Mouse (Mus musculus): ENCODE results near the gene Gm45208.
"Not testable (repeated sequence)": the region's sequence is repeated elsewhere in the genome, so short reads cannot be mapped to it uniquely, and the experiment has no call there.

Gene Gm45208

GRCm38 (mm10) chrX:7721514-7722281 is at the start of gene Gm45208:
Gm45208 (plus strand) TSS chrX:7722245.
- DNase-seq (ENCODE audit: low spot score in 2 of 2): peak; percentile 71 to 81

GRCm38 (mm10) chrX:7672739-7673138 is 49.3 kb upstream of the Gm45208 start:
- DNase-seq (ENCODE audit: low spot score in 2 of 2): no peak

- DNase-seq (ENCODE audit: low spot score in 2 of 2): peak; percentile 47 to 68
Observed at GRCm38 (mm10) chrX:7673578-7674281, 48.3 kb upstream of the Gm45208 start.

GRCm38 (mm10) chrX:7674284-7675000 is 47.6 kb upstream of the Gm45208 start:
- no peak for DNase-seq (ENCODE audit: low spot score in 2 of 2)

- no peak for DNase-seq (ENCODE audit: low spot score in 2 of 2)
Observed at GRCm38 (mm10) chrX:7675001-7675380, 47.1 kb upstream of the Gm45208 start.

- DNase-seq (ENCODE audit: low spot score in 2 of 2): no peak
Observed at GRCm38 (mm10) chrX:7678986-7679385, 43.1 kb upstream of the Gm45208 start.

GRCm38 (mm10) chrX:7679405-7680056 is 42.5 kb upstream of the Gm45208 start:
- peak; percentile 85 to 94 for DNase-seq (ENCODE audit: low spot score in 2 of 2)

- no peak for DNase-seq (ENCODE audit: low spot score in 2 of 2)
Observed at GRCm38 (mm10) chrX:7680057-7680412, 42.0 kb upstream of the Gm45208 start.

- no peak for DNase-seq (ENCODE audit: low spot score in 2 of 2)
Observed at GRCm38 (mm10) chrX:7680864-7681263, 41.2 kb upstream of the Gm45208 start, which contains the start of gene Magix. Magix (minus strand) TSS chrX:7681251.

GRCm38 (mm10) chrX:7688321-7688720 is 33.7 kb upstream of the Gm45208 start:
- no peak for DNase-seq (ENCODE audit: low spot score in 2 of 2)

- DNase-seq (ENCODE audit: low spot score in 2 of 2): no peak
Observed at GRCm38 (mm10) chrX:7690486-7690885, 31.6 kb upstream of the Gm45208 start.

- DNase-seq (ENCODE audit: low spot score in 2 of 2): peak in 1 of 2 experiments; percentile 18
Observed at GRCm38 (mm10) chrX:7692862-7693261, 29.2 kb upstream of the Gm45208 start.

GRCm38 (mm10) chrX:7696520-7696919 is 25.5 kb upstream of the Gm45208 start:
- DNase-seq (ENCODE audit: low spot score in 2 of 2): no peak

- peak; percentile 78 to 82 for DNase-seq (ENCODE audit: low spot score in 2 of 2)
Observed at GRCm38 (mm10) chrX:7696954-7697381, 25.1 kb upstream of the Gm45208 start, which contains the start of gene Gpkow. Gpkow (plus strand) TSS chrX:7697131.

GRCm38 (mm10) chrX:7713764-7714134 is 8.3 kb upstream of the Gm45208 start:
- DNase-seq (ENCODE audit: low spot score in 2 of 2): not testable (repeated sequence)

- peak; percentile 90 to 91 for DNase-seq (ENCODE audit: low spot score in 2 of 2)
Observed at GRCm38 (mm10) chrX:7714135-7714899, 7.7 kb upstream of the Gm45208 start, which contains the start of gene Wdr45. Wdr45 (plus strand) TSS chrX:7714333.

GRCm38 (mm10) chrX:7716058-7716457 is 6.0 kb upstream of the Gm45208 start:
- not testable (repeated sequence) for DNase-seq (ENCODE audit: low spot score in 2 of 2)

GRCm38 (mm10) chrX:7722282-7722611 is 202 bp downstream of the Gm45208 start:
- no peak for DNase-seq (ENCODE audit: low spot score in 2 of 2)

GRCm38 (mm10) chrX:7722691-7723090 is 646 bp downstream of the Gm45208 start:
- DNase-seq (ENCODE audit: low spot score in 2 of 2): no peak

GRCm38 (mm10) chrX:7724135-7724534 is 2.1 kb downstream of the Gm45208 start:
- no peak for DNase-seq (ENCODE audit: low spot score in 2 of 2)

GRCm38 (mm10) chrX:7725841-7726240 is 3.8 kb downstream of the Gm45208 start:
- no peak for DNase-seq (ENCODE audit: low spot score in 2 of 2)

All from spleen, postnatal 4 days (tissue).